Mouse (Mus musculus): ENCODE results near the gene Sema7a. TPM values are rescaled to one million over a fixed set of nuclear protein-coding genes. Genes with fewer than 3 reads are reported as not detected.

Sema7a gene
- polyA plus RNA-seq, 1 experiment from 2014 or later, result 0.64 TPM

GRCm38 (mm10) chr9:57964528-57965250, 24.8 kb downstream of the Sema7a start:
- Histone ChIP-seq H3K4me2 (replicated peaks) (no peak overlapping the region), H3K9me3 (no peaks in the 10 kb centered on the region), H3K9ac (replicated peaks) (no peak overlapping the region), H3K27ac (replicated peaks) (no peak overlapping the region), H3K4me1 (peaks cover 12% of the 10 kb centered on the region), H3K36me3 (peaks cover 19% of the 10 kb centered on the region; the same call in 1 of the 2 replicates), H3K4me3 (no peak overlapping the region), H3K27me3 (no peaks in the 10 kb centered on the region; the same call in 1 of the 2 replicates)
- no peak for ATAC-seq (ENCODE audit: low FRiP score, low read depth)
- WGBS, result 71% methylated on average over 6 of the region's 6 CpGs

GRCm38 (mm10) chr9:57965281-57966185, 25.6 kb downstream of the Sema7a start:
- no peaks in the 10 kb centered on the region; the same call in 1 of the 2 replicates for H3K27me3 ChIP-seq
- H3K9me3 ChIP-seq, result no peaks in the 10 kb centered on the region
- no peak overlapping the region for H3K27ac ChIP-seq (replicated peaks)
- H3K36me3 ChIP-seq, result peaks cover 11% of the 10 kb centered on the region; the same call in 1 of the 2 replicates
- no peak overlapping the region for H3K9ac ChIP-seq (replicated peaks)
- no peak overlapping the region for H3K4me3 ChIP-seq
- no peak overlapping the region for H3K4me2 ChIP-seq (replicated peaks)
- no peak for ATAC-seq (ENCODE audit: low FRiP score, low read depth)
- 77% methylated on average over 12 of the region's 12 CpGs for WGBS
- H3K4me1 ChIP-seq, result peaks cover 12% of the 10 kb centered on the region

- Histone ChIP-seq H3K4me2 (replicated peaks) (no peak overlapping the region), H3K27me3 (no peaks in the 10 kb centered on the region; the same call in 1 of the 2 replicates), H3K27ac (replicated peaks) (no peak overlapping the region), H3K4me1 (peaks cover 6% of the 10 kb centered on the region; the same call in 1 of the 2 replicates), H3K9me3 (no peaks in the 10 kb centered on the region), H3K9ac (replicated peaks) (no peak overlapping the region), H3K4me3 (no peak overlapping the region), H3K36me3 (no peaks in the 10 kb centered on the region)
- no peak for ATAC-seq (ENCODE audit: low FRiP score, low read depth)
- 81% methylated on average over 14 of the region's 14 CpGs for WGBS
Measured at GRCm38 (mm10) chr9:57967237-57967960, 27.5 kb downstream of the Sema7a start.

GRCm38 (mm10) chr9:57968166-57968771, 28.4 kb downstream of the Sema7a start:
- Histone ChIP-seq H3K4me2 (replicated peaks) (no peak overlapping the region), H3K36me3 (no peaks in the 10 kb centered on the region), H3K27ac (replicated peaks) (no peak overlapping the region), H3K27me3 (no peaks in the 10 kb centered on the region; the same call in 1 of the 2 replicates), H3K9ac (replicated peaks) (no peak overlapping the region), H3K9me3 (no peaks in the 10 kb centered on the region), H3K4me1 (peaks cover 6% of the 10 kb centered on the region; the same call in 1 of the 2 replicates), H3K4me3 (no peak overlapping the region)
- 82% methylated on average over 9 of the region's 9 CpGs for WGBS
- ATAC-seq (ENCODE audit: low FRiP score, low read depth), result no peak

- H3K4me2 ChIP-seq (replicated peaks), result no peak overlapping the region
- H3K9me3 ChIP-seq, result no peaks in the 10 kb centered on the region
- no peaks in the 10 kb centered on the region; the same call in 1 of the 2 replicates for H3K27me3 ChIP-seq
- H3K4me3 ChIP-seq, result no peak overlapping the region
- H3K9ac ChIP-seq (replicated peaks), result no peak overlapping the region
- no peaks in the 10 kb centered on the region for H3K36me3 ChIP-seq
- H3K27ac ChIP-seq (replicated peaks), result no peak overlapping the region
- no peak for ATAC-seq (ENCODE audit: low FRiP score, low read depth)
- H3K4me1 ChIP-seq, result peaks cover 6% of the 10 kb centered on the region; the same call in 1 of the 2 replicates
- 88% methylated on average over 8 of the region's 8 CpGs for WGBS
Measured at GRCm38 (mm10) chr9:57968783-57969542, 29.1 kb downstream of the Sema7a start.

- Histone ChIP-seq H3K36me3 (no peaks in the 10 kb centered on the region), H3K4me2 (replicated peaks) (no peak overlapping the region), H3K4me1 (no peaks in the 10 kb centered on the region), H3K9ac (replicated peaks) (no peak overlapping the region), H3K9me3 (no peaks in the 10 kb centered on the region), H3K27me3 (no peaks in the 10 kb centered on the region; the same call in 1 of the 2 replicates), H3K27ac (replicated peaks) (no peak overlapping the region), H3K4me3 (no peak overlapping the region)
- no peak for ATAC-seq (ENCODE audit: low FRiP score, low read depth)
- WGBS, result 77% methylated on average over 11 of the region's 11 CpGs
Measured at GRCm38 (mm10) chr9:57969736-57970495, 30.0 kb downstream of the Sema7a start.

- no peak overlapping the region for H3K9ac ChIP-seq (replicated peaks)
- 93% methylated on average over 5 of the region's 5 CpGs for WGBS
- H3K27ac ChIP-seq (replicated peaks), result no peak overlapping the region
- no peaks in the 10 kb centered on the region for H3K27me3 ChIP-seq
- H3K9me3 ChIP-seq, result no peaks in the 10 kb centered on the region
- no peaks in the 10 kb centered on the region for H3K36me3 ChIP-seq
- ATAC-seq (ENCODE audit: low FRiP score, low read depth), result no peak
- no peak overlapping the region for H3K4me3 ChIP-seq
- H3K4me1 ChIP-seq, result no peaks in the 10 kb centered on the region
- H3K4me2 ChIP-seq (replicated peaks), result no peak overlapping the region
Measured at GRCm38 (mm10) chr9:57971413-57971812, 31.5 kb downstream of the Sema7a start.

- H3K9ac ChIP-seq (replicated peaks), result no peak overlapping the region
- no peaks in the 10 kb centered on the region for H3K27me3 ChIP-seq
- ATAC-seq (ENCODE audit: low FRiP score, low read depth), result no peak
- no peak overlapping the region for H3K4me3 ChIP-seq
- WGBS, result 65% methylated on average over 9 of the region's 9 CpGs
- H3K9me3 ChIP-seq, result no peaks in the 10 kb centered on the region
- H3K4me1 ChIP-seq, result no peaks in the 10 kb centered on the region
- H3K4me2 ChIP-seq (replicated peaks), result no peak overlapping the region
- no peaks in the 10 kb centered on the region for H3K36me3 ChIP-seq
- no peak overlapping the region for H3K27ac ChIP-seq (replicated peaks)
Measured at GRCm38 (mm10) chr9:57972141-57972591, 32.3 kb downstream of the Sema7a start.

- ATAC-seq (ENCODE audit: low FRiP score, low read depth), result no peak
- 74% methylated on average over 9 of the region's 9 CpGs for WGBS
- Histone ChIP-seq H3K9ac (replicated peaks) (no peak overlapping the region), H3K27ac (replicated peaks) (no peak overlapping the region), H3K4me3 (no peak overlapping the region), H3K4me1 (no peaks in the 10 kb centered on the region), H3K9me3 (no peaks in the 10 kb centered on the region), H3K27me3 (no peaks in the 10 kb centered on the region), H3K4me2 (replicated peaks) (no peak overlapping the region), H3K36me3 (no peaks in the 10 kb centered on the region)
Measured at GRCm38 (mm10) chr9:57972776-57973439, 33.0 kb downstream of the Sema7a start.

GRCm38 (mm10) chr9:57973440-57974066, 33.6 kb downstream of the Sema7a start:
- H3K9me3 ChIP-seq, result no peaks in the 10 kb centered on the region
- WGBS, result 91% methylated on average over 6 of the region's 6 CpGs
- H3K4me3 ChIP-seq, result no peak overlapping the region
- no peak for ATAC-seq (ENCODE audit: low FRiP score, low read depth)
- H3K9ac ChIP-seq (replicated peaks), result no peak overlapping the region
- H3K4me1 ChIP-seq, result no peaks in the 10 kb centered on the region
- H3K27me3 ChIP-seq, result no peaks in the 10 kb centered on the region
- no peak overlapping the region for H3K4me2 ChIP-seq (replicated peaks)
- H3K27ac ChIP-seq (replicated peaks), result no peak overlapping the region
- no peaks in the 10 kb centered on the region for H3K36me3 ChIP-seq
